Comparison of ENCODE assay signal across 8 mouse cellular contexts in genomic region chr16:35771141-35771540, GRCm38 (mm10). TPM values are rescaled to one million over a fixed set of nuclear protein-coding genes. Genes with fewer than 3 reads are reported as not detected.
DNase-seq lines count a peak whose midpoint lies in the region; ATAC-seq lines count a peak whose summit lies in the region.

No protein-coding gene starts in this region.

- WGBS in liver, embryonic 11.5 days: 23% methylated on average over 8 of the region's 8 CpGs

- no peaks in the 10 kb centered on the region for H3K9me3 ChIP-seq in liver, embryonic 11.5 days (ENCODE audit: control insufficient read depth, low read length)

- no peaks in the 10 kb centered on the region for H3K27me3 ChIP-seq in liver, embryonic 11.5 days (replicated peaks; ENCODE audit: control insufficient read depth, insufficient read depth, low read length)

- H3K4me3 ChIP-seq in liver, embryonic 11.5 days (ENCODE audit: low read depth, low read length): peak overlapping the region; percentile 86

- peak overlapping the region; percentile 30; the same call in 1 of the 2 replicates for H3K27ac ChIP-seq in liver, embryonic 11.5 days (ENCODE audit: low read depth, low read length)

- peak; percentile 11 for DNase-seq in embryo, embryonic 9.5 days (ENCODE audit: extremely low spot score)
- DNase-seq in embryo, embryonic 10 days (ENCODE audit: low spot score): no peak
- DNase-seq in thymus, postnatal 14 days: peak; percentile 17
- DNase-seq in thymus, adult 18-20 months: no peak
- DNase-seq in liver, embryonic 11.5 days (ENCODE audit: low spot score): no peak
- DNase-seq in yolk sac, embryonic 10.5 days (ENCODE audit: low spot score): peak; percentile 75
- DNase-seq in layer of hippocampus, postnatal 10 days (ENCODE audit: low spot score in 2 of 2): no peak
- DNase-seq in left cerebral cortex, adult 18-20 months (ENCODE audit: low spot score in 2 of 2): no peak

- H3K9ac ChIP-seq in liver, embryonic 11.5 days (ENCODE audit: low read depth, low read length): peak overlapping the region; percentile 79

- peak overlapping the region; percentile 96 for H3K4me2 ChIP-seq in liver, embryonic 11.5 days

- H3K36me3 ChIP-seq in liver, embryonic 11.5 days (ENCODE audit: control insufficient read depth, insufficient read depth, low read length): no peaks in the 10 kb centered on the region

- H3K4me1 ChIP-seq in liver, embryonic 11.5 days (replicated peaks; ENCODE audit: control insufficient read depth, insufficient read depth, low read length): peaks cover 19% of the 10 kb centered on the region

- ATAC-seq in liver, embryonic 11.5 days (replicated peaks; ENCODE audit: low FRiP score): no peak

RNA-seq across cellular contexts. Expression of gene Hspbap1, which starts 1.0 kb away (rescaled TPM):
- 30.1 and 30.4 TPM in 2 replicates for polyA plus RNA-seq in liver, embryonic 11.5 days (2014; fragmentation: Nextera tagmentation; extraction: Ambion mirVana)
- total RNA-seq in layer of hippocampus, postnatal 10 days (2021): 1 to 10 TPM; 6.8 TPM
- 1 to 10 TPM; 7.1 to 7.2 TPM for total RNA-seq in left cerebral cortex, adult 18-20 months (2021)

RNA-seq across cellular contexts. Expression of gene Dirc2, which starts 2.0 kb away (rescaled TPM):
- polyA plus RNA-seq in liver, embryonic 11.5 days (2014; fragmentation: Nextera tagmentation; extraction: Ambion mirVana): 7.5 and 8.0 TPM in 2 replicates
- total RNA-seq in layer of hippocampus, postnatal 10 days (2021): 10 to 100 TPM; 89.2 to 93.1 TPM
- 10 to 100 TPM; 65.7 to 68.0 TPM for total RNA-seq in left cerebral cortex, adult 18-20 months (2021)

Comparison
In these comparisons a context has a peak if more than half of its experiments do, and no peak if none do; other contexts are left out.
1. DNase-seq: peak in embryo, embryonic 9.5 days (single experiment), thymus, postnatal 14 days (single experiment) and yolk sac, embryonic 10.5 days (single experiment); none in embryo, embryonic 10 days (single experiment), thymus, adult 18-20 months (0 of 2), liver, embryonic 11.5 days (single experiment), layer of hippocampus, postnatal 10 days (0 of 2) and left cerebral cortex, adult 18-20 months (0 of 2).